Mouse (Mus musculus) thymus, adult 18-20 months (tissue): ENCODE measurements at regions not wholly inside any gene's neighbourhood (a gene's known extent, or its start where the extent isn't known, plus 50 kb on each side); places are given as distances from the start of the nearest gene placed in this dataset.
"Not testable (repeated sequence)": the region's sequence is repeated elsewhere in the genome, so short reads cannot be mapped to it uniquely, and the experiment has no call there.

Source experiments
- DNase-seq, 2 experiments: peaks; one replicate each; pipeline ENCODE4 v3.0.0; 2022; ENCODE audit warnings: mixed read lengths in 2 of 2

- DNase-seq, result no peak
Observed at GRCm38 (mm10) chr3:15022773-15023172, 136.7 kb downstream of the Car2 start.

- no peak for DNase-seq
Observed at GRCm38 (mm10) chr3:15040866-15041528, 154.9 kb downstream of the Car2 start.

GRCm38 (mm10) chr3:15053968-15054367 lies 167.9 kb downstream of the Car2 start:
- DNase-seq, result no peak

GRCm38 (mm10) chr3:15055516-15056256 lies 169.6 kb downstream of the Car2 start:
- DNase-seq, result not testable (repeated sequence)

GRCm38 (mm10) chr3:15056788-15057585 lies 170.9 kb downstream of the Car2 start:
- DNase-seq, result not testable (repeated sequence)

GRCm38 (mm10) chr3:15065681-15066080 lies 179.6 kb downstream of the Car2 start:
- DNase-seq, result no peak

- no peak for DNase-seq
Observed at GRCm38 (mm10) chr3:15068256-15068655, 182.2 kb downstream of the Car2 start.

GRCm38 (mm10) chr3:15071030-15071883 lies 185.2 kb downstream of the Car2 start:
- DNase-seq, result no peak

GRCm38 (mm10) chr3:15073405-15073804 lies 187.3 kb downstream of the Car2 start:
- DNase-seq, result no peak

GRCm38 (mm10) chr3:15073847-15074246 lies 187.8 kb downstream of the Car2 start:
- no peak for DNase-seq

GRCm38 (mm10) chr3:15074949-15075348 lies 188.9 kb downstream of the Car2 start:
- DNase-seq, result no peak

GRCm38 (mm10) chr3:15090124-15090523 lies 204.1 kb downstream of the Car2 start:
- DNase-seq, result no peak

GRCm38 (mm10) chr3:15098206-15098817 lies 212.2 kb downstream of the Car2 start:
- no peak for DNase-seq

GRCm38 (mm10) chr3:15098981-15099380 lies 212.9 kb downstream of the Car2 start:
- DNase-seq, result no peak

- DNase-seq, result peak; percentile 40 to 62
Observed at GRCm38 (mm10) chr3:15105627-15106026, 219.6 kb downstream of the Car2 start.

- no peak for DNase-seq
Observed at GRCm38 (mm10) chr3:15106281-15106680, 220.2 kb downstream of the Car2 start.

- DNase-seq, result no peak
Observed at GRCm38 (mm10) chr3:15107301-15107700, 221.2 kb downstream of the Car2 start.

GRCm38 (mm10) chr3:15108239-15108934 lies 222.3 kb downstream of the Car2 start:
- no peak for DNase-seq

GRCm38 (mm10) chr3:15110037-15110748 lies 221.9 kb downstream of the Gm9733 start:
- no peak for DNase-seq

- DNase-seq, result no peak
Observed at GRCm38 (mm10) chr3:15112177-15112838, 219.8 kb downstream of the Gm9733 start.
